Mouse (Mus musculus) megakaryocyte-erythroid progenitor cell, adult 5-6 weeks (primary cell): Measurements from ENCODE around the gene Gm10392. TPM values are rescaled to one million over a fixed set of nuclear protein-coding genes. Genes with fewer than 3 reads are reported as not detected.

Experiments
- ATAC-seq: replicated peaks from 2 replicates; pipeline ENCODE4 v1.8.0; 2016; ENCODE audit warnings: mild to moderate bottlenecking, inconsistent platforms; ENCODE audit not compliant: severe bottlenecking, poor library complexity, low FRiP score, low TSS enrichment
- total RNA-seq, 2 experiments: library from RNA; stranded (forward) in 1 of 2; stranded (reverse) in 1 of 2; fragments of 200-1000, 215-1000 nt in 1 of 2; fragments of >200 nt in 1 of 2; fragmentation: Nextera tagmentation in 1 of 2; gene quantifications; 2 replicates each; pipeline ENCODE4 v1.2.3; 2014 to 2017

The Gm10392 gene
- total RNA-seq, 2 experiments from 2014 or later: 1.3 TPM; not detected in 1

- ATAC-seq: no peak
Measured at GRCm38 (mm10) chr11:77511336-77511735, 7.7 kb downstream of the Gm10392 start.

GRCm38 (mm10) chr11:77508068-77509021, 10.7 kb downstream of the Gm10392 start:
- peak; percentile 58 for ATAC-seq

GRCm38 (mm10) chr11:77507426-77507825, 11.6 kb downstream of the Gm10392 start:
- ATAC-seq: no peak

- no peak for ATAC-seq
Measured at GRCm38 (mm10) chr11:77506941-77507340, 12.1 kb downstream of the Gm10392 start.

- no peak for ATAC-seq
Measured at GRCm38 (mm10) chr11:77506273-77506672, 12.7 kb downstream of the Gm10392 start.

GRCm38 (mm10) chr11:77505291-77505980, 13.6 kb downstream of the Gm10392 start:
- no peak for ATAC-seq

- ATAC-seq: no peak
Measured at GRCm38 (mm10) chr11:77504377-77504776, 14.6 kb downstream of the Gm10392 start.

- ATAC-seq: no peak
Measured at GRCm38 (mm10) chr11:77503511-77503910, 15.5 kb downstream of the Gm10392 start.

GRCm38 (mm10) chr11:77502481-77502880, 16.5 kb downstream of the Gm10392 start:
- ATAC-seq: no peak

GRCm38 (mm10) chr11:77501971-77502370, 17.0 kb downstream of the Gm10392 start:
- ATAC-seq: no peak

GRCm38 (mm10) chr11:77501392-77501791, 17.6 kb downstream of the Gm10392 start:
- peak; percentile 42; the same call in 1 of the 2 replicates for ATAC-seq

GRCm38 (mm10) chr11:77500361-77501325, 18.4 kb downstream of the Gm10392 start:
- no peak for ATAC-seq

GRCm38 (mm10) chr11:77499354-77499753, 19.6 kb downstream of the Gm10392 start:
- ATAC-seq: no peak

- no peak for ATAC-seq
Measured at GRCm38 (mm10) chr11:77498261-77499139, 20.5 kb downstream of the Gm10392 start.

- no peak for ATAC-seq
Measured at GRCm38 (mm10) chr11:77497851-77498250, 21.1 kb downstream of the Gm10392 start.

- ATAC-seq: no peak
Measured at GRCm38 (mm10) chr11:77497341-77497756, 21.6 kb downstream of the Gm10392 start.

GRCm38 (mm10) chr11:77495507-77495906, 23.5 kb downstream of the Gm10392 start:
- ATAC-seq: no peak

- ATAC-seq: no peak
Measured at GRCm38 (mm10) chr11:77494782-77495181, 24.2 kb downstream of the Gm10392 start.

GRCm38 (mm10) chr11:77494344-77494676, 24.7 kb downstream of the Gm10392 start:
- no peak for ATAC-seq
